Mouse (Mus musculus) liver, adult 2 months (tissue): Measurements from ENCODE around the gene Actn2. TPM values are rescaled to one million over a fixed set of nuclear protein-coding genes. Genes with fewer than 3 reads are reported as not detected.

ENCODE experiments used
- DNase-seq: peaks from one replicate; pipeline ENCODE4 v3.0.0-alpha.2; 2011; ENCODE audit warnings: low read depth, low spot score; ENCODE audit errors: extremely low read depth
- H3K27ac ChIP-seq: fragments of 200-500 bp; replicated peaks from 2 replicates; pipeline ENCODE4 v1.5.1; 2012; ENCODE audit warnings: low read depth, mild to moderate bottlenecking, control low read depth, inconsistent platforms, low read length; ENCODE audit not compliant: insufficient read depth
- H3K27me3 ChIP-seq: fragments of 200-500 bp; 2 replicates; pipeline ENCODE4 v1.6.1; 2012; ENCODE audit warnings: mild to moderate bottlenecking, moderate library complexity, low read length, inconsistent platforms; ENCODE audit not compliant: control insufficient read depth, insufficient read depth
- H3K36me3 ChIP-seq: fragments of 200-500 bp; 2 replicates; pipeline ENCODE4 v1.6.1; 2012; ENCODE audit warnings: low read length, inconsistent platforms; ENCODE audit not compliant: control insufficient read depth, insufficient read depth
- H3K4me1 ChIP-seq: fragments of 200-500 bp; 2 replicates; pipeline ENCODE4 v1.6.1; 2011; ENCODE audit warnings: low read length; ENCODE audit not compliant: control insufficient read depth, insufficient read depth
- H3K4me3 ChIP-seq: fragments of 200-500 bp; 2 replicates; pipeline ENCODE4 v1.5.1; 2011; ENCODE audit warnings: low read depth, mild to moderate bottlenecking, control low read depth, low read length, moderate library complexity; ENCODE audit not compliant: insufficient read depth
- H3K79me2 ChIP-seq: fragments of 200-500 bp; 2 replicates; pipeline ENCODE4 v1.6.1; 2012; ENCODE audit warnings: inconsistent platforms, mild to moderate bottlenecking, low read length, moderate library complexity; ENCODE audit not compliant: control insufficient read depth, insufficient read depth
- H3K9ac ChIP-seq: fragments of 200-500 bp; 2 replicates; pipeline ENCODE4 v1.6.1; 2012; ENCODE audit warnings: low read depth, mild to moderate bottlenecking, control low read depth, inconsistent platforms, low read length
- CTCF ChIP-seq: fragments of 200-500 bp; IDR thresholded peaks from 2 replicates; pipeline ENCODE4 v1.5.1; 2011; ENCODE audit warnings: low read depth, low read length, control low read depth
- POLR2A ChIP-seq: fragments of 200-500 bp; IDR thresholded peaks from 2 replicates; pipeline ENCODE4 v1.6.1; 2011; ENCODE audit warnings: low read length, control low read depth; ENCODE audit not compliant: insufficient read depth; ENCODE audit errors: extremely low read depth
- WGBS: fragments of 180-500 bp; shearing (Covaris S2); methylation state at CpG from one replicate; pipeline ENCODE4 v1.1.7; 2018; 5-methylcytosine and 5-hydroxymethylcytosine counted together
- polyA plus RNA-seq: library from polyadenylated mRNA; depleted of rRNA; stranded (reverse); fragments of >200 nt; gene quantifications from 2 replicates; pipeline ENCODE4 v1.2.3, GENCODE M21; 2012
- total RNA-seq: library from RNA; depleted of rRNA; stranded (reverse); fragments of >200 nt; gene quantifications from 2 replicates; pipeline ENCODE4 v1.2.3, GENCODE M21; 2014

Gene Actn2
- total and polyA plus RNA-seq, 2 experiments: 0.06 to 1.2 TPM

- WGBS: 72% methylated on average over 3 of the region's 3 CpGs
- Histone ChIP-seq H3K36me3 (no peaks in the 10 kb centered on the region), H3K79me2 (no peaks in the 10 kb centered on the region), H3K27me3 (no peaks in the 10 kb centered on the region), H3K9ac (no peak overlapping the region), H3K4me1 (no peaks in the 10 kb centered on the region), H3K4me3 (no peak overlapping the region), H3K27ac (no peak overlapping the region)
- DNase-seq: peak; percentile 24
- TF ChIP-seq POLR2A: no peak
- peak; percentile 58 for TF ChIP-seq CTCF
Observed at GRCm38 (mm10) chr13:12267097-12267496, 73.5 kb downstream of the Actn2 start.

DNA sequence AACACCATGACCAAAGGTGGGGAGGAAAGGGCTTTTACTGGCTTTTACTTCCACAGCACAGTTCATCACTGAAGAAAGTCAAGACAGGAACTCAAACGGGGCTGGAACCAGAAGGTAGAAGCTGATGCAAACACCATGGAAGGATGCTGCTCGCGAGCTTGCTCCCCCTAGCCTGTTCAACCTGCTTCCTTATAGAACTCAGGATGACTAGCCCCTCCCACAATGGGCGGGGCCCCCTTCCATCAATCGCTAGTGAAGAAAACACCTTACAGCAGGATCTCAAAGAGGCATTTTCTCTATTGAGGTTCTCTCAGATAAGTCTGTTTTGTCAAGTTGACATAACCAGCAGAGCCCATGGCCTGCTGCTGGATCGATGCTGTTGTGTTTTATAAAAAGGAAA lies 76.6 kb downstream of the Actn2 start:
- Histone ChIP-seq H3K27me3 (no peaks in the 10 kb centered on the region), H3K27ac (no peak overlapping the region), H3K79me2 (no peaks in the 10 kb centered on the region), H3K9ac (no peak overlapping the region), H3K4me3 (no peak overlapping the region), H3K4me1 (no peaks in the 10 kb centered on the region), H3K36me3 (no peaks in the 10 kb centered on the region)
- DNase-seq: no peak
- TF ChIP-seq CTCF (no peak), POLR2A (no peak)
- WGBS: 75% methylated on average over 6 of the region's 6 CpGs

- peaks cover 3% of the 10 kb centered on the region; the same call in 1 of the 2 replicates for H3K4me1 ChIP-seq
- no peaks in the 10 kb centered on the region for H3K79me2 ChIP-seq
- H3K27ac ChIP-seq: no peak overlapping the region
- no peaks in the 10 kb centered on the region for H3K36me3 ChIP-seq
- peak; percentile 12 for DNase-seq
- no peaks in the 10 kb centered on the region for H3K27me3 ChIP-seq
- H3K4me3 ChIP-seq: no peak overlapping the region
- 0 out of 2 replicates have a peak, but pooled peaks have one; percentile 13 for TF ChIP-seq CTCF
- TF ChIP-seq POLR2A: no peak
- no peak overlapping the region for H3K9ac ChIP-seq
Observed at GRCm38 (mm10) chr13:12261505-12261904, 79.1 kb downstream of the Actn2 start.

DNA sequence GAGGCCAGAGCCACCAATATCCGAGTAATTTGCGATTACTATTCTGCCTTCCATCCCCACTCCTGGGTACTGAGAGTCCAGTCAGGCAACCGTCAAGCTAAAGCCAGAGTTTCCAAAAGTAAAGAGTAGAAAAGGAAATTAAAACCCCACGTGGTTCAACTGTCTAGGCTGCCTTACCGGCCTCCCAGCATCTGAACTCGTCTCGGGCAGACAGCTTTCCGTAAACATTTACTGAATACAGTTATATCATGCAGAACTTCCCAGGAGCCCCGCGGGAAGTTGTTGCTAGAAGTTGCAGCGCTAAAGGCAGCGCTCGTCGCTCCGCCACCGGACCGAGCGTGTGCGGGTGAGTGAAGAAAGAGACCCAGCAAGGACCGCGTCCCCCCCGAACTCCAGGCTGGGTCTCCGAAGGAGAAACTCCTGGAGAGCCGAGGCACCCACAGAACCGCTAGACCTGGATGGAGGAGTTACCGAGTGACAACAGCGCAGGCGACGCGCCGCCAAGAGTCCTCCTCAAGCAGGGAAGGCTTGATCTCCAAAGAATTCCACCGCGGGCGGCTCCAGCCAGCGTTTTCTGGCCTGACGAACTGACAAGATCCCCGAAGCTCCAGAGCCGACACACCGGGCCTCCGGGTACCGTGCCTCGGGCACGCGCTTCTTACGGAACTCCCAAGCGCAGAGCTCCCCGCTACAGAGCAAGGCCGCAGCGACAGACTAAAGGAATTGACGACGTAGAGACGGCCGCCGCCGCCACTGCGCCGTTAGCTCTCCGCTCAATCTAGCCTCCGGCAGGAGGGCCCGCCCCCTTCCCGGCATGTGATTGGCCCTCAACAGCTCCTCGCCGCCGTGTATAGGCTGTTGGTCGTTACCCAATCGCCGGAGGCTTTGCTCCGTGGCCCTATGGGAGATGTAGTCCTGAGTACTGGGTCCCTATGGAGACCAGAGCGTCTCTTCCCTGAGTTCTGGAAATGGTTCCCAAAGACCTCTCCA lies 82.9 kb downstream of the Actn2 start, which contains the start of gene Mtr:
Gene Mtr, minus strand, starts transcription at position 723 of the 990 bp plus-strand sequence.
- no peaks in the 10 kb centered on the region for H3K27me3 ChIP-seq
- under 1% methylated on average over 69 of the region's 69 CpGs for WGBS
- peak within 1 kb of the TSS; percentile 62 for H3K27ac ChIP-seq
- peak within 1 kb of the TSS; percentile 83 for H3K9ac ChIP-seq
- peak; percentile 88 for DNase-seq
- peak within 1 kb of the TSS; percentile 83 for H3K4me3 ChIP-seq
- no peaks in the 10 kb centered on the region for H3K79me2 ChIP-seq
- TF ChIP-seq POLR2A (peak; percentile 95), CTCF (no peak)
- peaks cover 10% of the 10 kb centered on the region for H3K36me3 ChIP-seq
- H3K4me1 ChIP-seq: peaks cover 6% of the 10 kb centered on the region

DNA sequence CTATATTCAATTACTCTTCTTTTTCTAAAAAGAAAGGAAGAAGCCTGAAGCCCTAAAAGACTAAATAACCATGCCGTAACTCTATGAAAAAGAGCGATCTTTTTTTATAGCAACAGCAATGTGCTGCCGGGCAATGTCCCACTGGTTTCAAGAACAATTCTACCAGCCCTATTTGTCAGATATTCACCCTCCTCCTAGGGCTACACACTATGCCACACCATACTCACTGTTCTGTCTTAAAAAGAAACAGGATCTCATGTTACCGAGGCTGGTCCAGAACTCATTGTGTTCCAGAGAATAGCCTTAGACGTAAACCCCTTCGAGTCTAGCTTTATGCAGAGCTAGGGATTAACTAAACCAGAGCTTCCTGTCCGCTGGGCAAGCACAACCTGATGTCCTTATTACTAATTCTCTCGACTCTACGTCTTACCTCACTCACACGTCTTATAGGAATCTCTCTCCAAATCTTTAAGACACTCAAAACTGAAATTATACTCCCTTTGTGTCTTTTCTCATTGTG lies 83.6 kb downstream of the Actn2 start:
- Histone ChIP-seq H3K27me3 (no peaks in the 10 kb centered on the region), H3K4me1 (peaks cover 6% of the 10 kb centered on the region), H3K4me3 (peak overlapping the region; percentile 83), H3K9ac (peak overlapping the region; percentile 83), H3K79me2 (no peaks in the 10 kb centered on the region), H3K27ac (no peak overlapping the region), H3K36me3 (peaks cover 12% of the 10 kb centered on the region)
- 29% methylated on average over 10 of the region's 10 CpGs for WGBS
- TF ChIP-seq POLR2A (no peak), CTCF (no peak)
- peak; percentile 22 for DNase-seq
